Mouse (Mus musculus) hematopoietic multipotent progenitor cell, adult 10-12 weeks (in vitro differentiated cells): ENCODE data around the gene Idi2. TPM values are rescaled to one million over a fixed set of nuclear protein-coding genes. Genes with fewer than 3 reads are reported as not detected.

Experiments used
- polyA plus RNA-seq: library from polyadenylated mRNA; stranded (reverse); fragments of >175 nt; gene quantifications from 2 replicates; pipeline ENCODE4 v1.2.3, GENCODE M21; 2012; ENCODE audit warnings: low replicate concordance

Gene Idi2
- polyA plus RNA-seq, result not detected in 2 replicates

DNA sequence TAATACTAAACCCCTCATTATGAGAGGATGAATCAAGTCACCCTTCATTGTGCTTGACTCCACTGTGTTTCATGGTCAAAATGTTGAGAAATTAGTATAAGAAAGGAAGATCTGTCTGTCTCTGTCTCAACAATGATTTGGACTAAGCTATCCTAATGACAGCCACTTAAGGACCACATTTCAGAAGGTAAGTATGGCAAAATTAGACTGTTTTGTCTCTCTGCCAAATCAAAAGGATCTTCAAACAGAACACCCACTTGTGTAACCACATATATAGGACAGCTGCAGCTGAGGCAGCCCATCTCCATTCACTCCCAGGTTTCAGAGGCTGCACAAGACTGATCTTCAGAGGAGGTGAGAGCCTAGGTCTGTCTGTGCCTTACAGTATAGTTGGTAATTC is at the start of gene Idi2:
Idi2 (plus strand) TSS at position 301 of the 400 bp plus-strand sequence.

GRCm38 (mm10) chr13:8948131-8948530 is 4.5 kb upstream of the Idi2 start, which contains the start of gene Gm9745:
TSS of gene Gm9745 (minus strand) at chr13:8948231.

DNA sequence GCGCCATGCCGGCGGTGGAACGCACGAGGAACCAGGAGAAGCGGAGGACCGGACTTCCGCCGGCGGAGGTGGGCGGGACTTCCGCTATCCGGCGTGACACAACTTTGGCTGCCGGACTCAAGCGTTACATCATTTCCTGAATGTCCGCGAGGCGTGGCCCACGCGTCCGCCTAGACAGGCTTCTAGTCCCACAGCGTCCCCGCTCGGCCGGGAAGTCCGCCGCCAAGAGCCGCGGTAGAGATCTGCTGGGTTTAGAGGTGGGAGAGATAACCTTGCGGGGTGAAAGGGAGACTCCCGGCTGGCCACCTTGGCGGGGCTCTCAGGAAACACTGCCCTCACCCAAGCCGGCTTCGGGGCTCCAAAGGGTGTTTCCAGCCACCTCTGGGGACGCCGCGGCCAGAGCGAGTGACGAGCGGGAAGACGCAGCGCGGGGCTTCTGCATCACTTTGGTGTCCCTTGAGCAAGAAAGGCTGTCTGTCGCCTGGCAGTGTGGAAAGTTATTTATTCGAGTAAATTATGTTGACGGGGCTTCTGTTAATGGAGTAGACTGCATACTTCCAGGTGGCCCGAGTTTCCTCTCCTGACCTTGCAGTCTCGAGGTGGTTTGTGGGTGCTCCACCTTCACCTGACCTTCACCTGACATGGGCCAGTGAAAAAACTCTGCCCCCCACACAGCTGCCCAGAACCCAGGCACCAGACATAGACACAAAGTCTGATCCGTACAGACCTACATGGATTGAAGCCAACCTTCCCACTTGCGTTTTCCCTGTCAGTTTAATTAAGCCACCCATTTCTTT is 43.5 kb downstream of the Idi2 start, which contains the start of gene Gtpbp4:
Gtpbp4 (minus strand) TSS at position 94 of the 797 bp plus-strand sequence.

Other genes with a start within 250 kb of the Idi2 start
- gene Wdr37, start 81.0 kb upstream of the Idi2 start, polyA plus RNA-seq, result 3.4 and 17.0 TPM in 2 replicates
- 0.89 and 2.7 TPM in 2 replicates for gene Idi1, start 67.4 kb upstream of the Idi2 start, polyA plus RNA-seq
- not detected in 2 replicates for gene Gm9745, start 4.6 kb upstream of the Idi2 start, polyA plus RNA-seq
- 0.99 and 3.5 TPM in 2 replicates for gene Gtpbp4, start 43.2 kb downstream of the Idi2 start, polyA plus RNA-seq
- gene Larp4b, start 141.0 kb downstream of the Idi2 start, polyA plus RNA-seq, result 23.1 and 24.3 TPM in 2 replicates